Mouse (Mus musculus): ENCODE data around the gene P2rx1.

GRCm38 (mm10) chr11:72960723-72961071, 38.2 kb upstream of the P2rx1 start:
- TF ChIP-seq CTCF (IDR thresholded peaks at IDR 0.05) (no peak), EP300 (IDR thresholded peaks at IDR 0.05; ENCODE audit: insufficient read depth, low read depth, low read length) (no peak)

All from heart, adult 2 months (tissue).